Mouse (Mus musculus): Measurements from ENCODE around the gene Ankrd65. TPM values are rescaled to one million over a fixed set of nuclear protein-coding genes. Genes with fewer than 3 reads are reported as not detected.

The Ankrd65 gene
- polyA plus RNA-seq, 1 experiment from 2014 or later = not detected

GRCm38 (mm10) chr4:155833234-155833633 lies 43.0 kb downstream of the Ankrd65 start:
- WGBS = 92% methylated on average over 4 of the region's 4 CpGs

GRCm38 (mm10) chr4:155833836-155834235 lies 43.6 kb downstream of the Ankrd65 start:
- H3K4me2 ChIP-seq (ENCODE audit: low read length) = no peak overlapping the region
- H3K9me3 ChIP-seq (ENCODE audit: control insufficient read depth, low read length) = no peaks in the 10 kb centered on the region
- peak overlapping the region; percentile 63 for H3K27ac ChIP-seq (ENCODE audit: low read depth)
- H3K9ac ChIP-seq (ENCODE audit: low read length) = no peak overlapping the region
- H3K36me3 ChIP-seq (ENCODE audit: control insufficient read depth, insufficient read depth, low read length) = peaks cover 7% of the 10 kb centered on the region; the same call in 1 of the 2 replicates
- H3K4me1 ChIP-seq (replicated peaks; ENCODE audit: control insufficient read depth, insufficient read depth, low read length) = peaks cover 32% of the 10 kb centered on the region
- ATAC-seq (replicated peaks; ENCODE audit: low FRiP score, low TSS enrichment, low read depth) (no peak), DNase-seq (ENCODE audit: low spot score) (peak; percentile 87)
- 24% methylated on average over 2 of the region's 2 CpGs for WGBS
- H3K27me3 ChIP-seq (replicated peaks; ENCODE audit: control insufficient read depth, insufficient read depth, low read length) = no peaks in the 10 kb centered on the region
- no peak overlapping the region for H3K4me3 ChIP-seq (ENCODE audit: low read depth, low read length)

More at GRCm38 (mm10) chr4:155833234-155833633, 43.0 kb downstream of the Ankrd65 start:
- DNase-seq (ENCODE audit: low spot score) (no peak), ATAC-seq (replicated peaks; ENCODE audit: low FRiP score, low TSS enrichment, low read depth) (no peak)
- Histone ChIP-seq H3K9ac (ENCODE audit: low read length) (no peak overlapping the region), H3K27me3 (replicated peaks; ENCODE audit: control insufficient read depth, insufficient read depth, low read length) (no peaks in the 10 kb centered on the region), H3K27ac (ENCODE audit: low read depth) (no peak overlapping the region), H3K9me3 (ENCODE audit: control insufficient read depth, low read length) (no peaks in the 10 kb centered on the region), H3K4me1 (replicated peaks; ENCODE audit: control insufficient read depth, insufficient read depth, low read length) (peaks cover 30% of the 10 kb centered on the region), H3K4me3 (ENCODE audit: low read depth, low read length) (no peak overlapping the region), H3K36me3 (ENCODE audit: control insufficient read depth, insufficient read depth, low read length) (peaks cover 7% of the 10 kb centered on the region; the same call in 1 of the 2 replicates), H3K4me2 (ENCODE audit: low read length) (no peak overlapping the region)

- Histone ChIP-seq H3K4me2 (ENCODE audit: low read length) (no peak overlapping the region), H3K36me3 (ENCODE audit: control insufficient read depth, insufficient read depth, low read length) (peaks cover 9% of the 10 kb centered on the region; the same call in 1 of the 2 replicates), H3K4me3 (ENCODE audit: low read depth, low read length) (no peak overlapping the region), H3K4me1 (replicated peaks; ENCODE audit: control insufficient read depth, insufficient read depth, low read length) (peaks cover 48% of the 10 kb centered on the region), H3K9ac (ENCODE audit: low read length) (no peak overlapping the region), H3K27ac (ENCODE audit: low read depth) (peak overlapping the region; percentile 87), H3K27me3 (replicated peaks; ENCODE audit: control insufficient read depth, insufficient read depth, low read length) (no peaks in the 10 kb centered on the region), H3K9me3 (ENCODE audit: control insufficient read depth, low read length) (no peaks in the 10 kb centered on the region)
- no peak for DNase-seq (ENCODE audit: low spot score)
- 68% methylated on average over 11 of the region's 11 CpGs for WGBS
- no peak for ATAC-seq (replicated peaks; ENCODE audit: low FRiP score, low TSS enrichment, low read depth)
These were observed 47.3 kb downstream of the Ankrd65 start for GRCm38 (mm10) chr4:155837404-155838010.

- no peak for ATAC-seq (replicated peaks; ENCODE audit: low FRiP score, low TSS enrichment, low read depth)
- Histone ChIP-seq H3K9me3 (ENCODE audit: control insufficient read depth, low read length) (no peaks in the 10 kb centered on the region), H3K27me3 (replicated peaks; ENCODE audit: control insufficient read depth, insufficient read depth, low read length) (no peaks in the 10 kb centered on the region), H3K4me2 (ENCODE audit: low read length) (0 out of 2 replicates have a peak overlapping the region, but pooled peaks have one; percentile 15), H3K36me3 (ENCODE audit: control insufficient read depth, insufficient read depth, low read length) (peaks cover 12% of the 10 kb centered on the region), H3K9ac (ENCODE audit: low read length) (no peak overlapping the region), H3K4me3 (ENCODE audit: low read depth, low read length) (no peak overlapping the region), H3K4me1 (replicated peaks; ENCODE audit: control insufficient read depth, insufficient read depth, low read length) (peaks cover 42% of the 10 kb centered on the region), H3K27ac (ENCODE audit: low read depth) (peak overlapping the region; percentile 87)
- DNase-seq (ENCODE audit: low spot score) = no peak
- 38% methylated on average over 8 of the region's 8 CpGs for WGBS
These were observed 48.2 kb downstream of the Ankrd65 start for GRCm38 (mm10) chr4:155838187-155839153.

- ATAC-seq (replicated peaks; ENCODE audit: low FRiP score, low TSS enrichment, low read depth) (peak; percentile 76), DNase-seq (ENCODE audit: low spot score) (peak; percentile 75)
- peak within 1 kb of the TSS; percentile 43 for H3K4me3 ChIP-seq (ENCODE audit: low read depth, low read length)
- H3K36me3 ChIP-seq (ENCODE audit: control insufficient read depth, insufficient read depth, low read length) = peaks cover 17% of the 10 kb centered on the region
- 3% methylated on average over 16 of the region's 16 CpGs for WGBS
- peaks cover 37% of the 10 kb centered on the region for H3K4me1 ChIP-seq (replicated peaks; ENCODE audit: control insufficient read depth, insufficient read depth, low read length)
- peak within 1 kb of the TSS; percentile 87 for H3K27ac ChIP-seq (ENCODE audit: low read depth)
- H3K9ac ChIP-seq (ENCODE audit: low read length) = peak within 1 kb of the TSS; percentile 51
- peak within 1 kb of the TSS; percentile 95 for H3K4me2 ChIP-seq (ENCODE audit: low read length)
- no peaks in the 10 kb centered on the region for H3K27me3 ChIP-seq (replicated peaks; ENCODE audit: control insufficient read depth, insufficient read depth, low read length)
- H3K9me3 ChIP-seq (ENCODE audit: control insufficient read depth, low read length) = no peaks in the 10 kb centered on the region
These were observed 49.3 kb downstream of the Ankrd65 start, which contains the start of gene Mxra8 for GRCm38 (mm10) chr4:155839483-155839910. TSS of gene Mxra8 (plus strand) at chr4:155839680.

GRCm38 (mm10) chr4:155840076-155841002 lies 50.1 kb downstream of the Ankrd65 start:
- H3K27ac ChIP-seq (ENCODE audit: low read depth) = peak overlapping the region; percentile 87
- peaks cover 17% of the 10 kb centered on the region for H3K36me3 ChIP-seq (ENCODE audit: control insufficient read depth, insufficient read depth, low read length)
- no peak for DNase-seq (ENCODE audit: low spot score)
- H3K9ac ChIP-seq (ENCODE audit: low read length) = peak overlapping the region; percentile 51
- H3K9me3 ChIP-seq (ENCODE audit: control insufficient read depth, low read length) = no peaks in the 10 kb centered on the region
- H3K4me1 ChIP-seq (replicated peaks; ENCODE audit: control insufficient read depth, insufficient read depth, low read length) = peaks cover 37% of the 10 kb centered on the region
- peak; percentile 10; the same call in 1 of the 2 replicates for ATAC-seq (replicated peaks; ENCODE audit: low FRiP score, low TSS enrichment, low read depth)
- H3K4me3 ChIP-seq (ENCODE audit: low read depth, low read length) = peak overlapping the region; percentile 43
- H3K4me2 ChIP-seq (ENCODE audit: low read length) = peak overlapping the region; percentile 95
- WGBS = 11% methylated on average over 8 of the region's 8 CpGs
- H3K27me3 ChIP-seq (replicated peaks; ENCODE audit: control insufficient read depth, insufficient read depth, low read length) = no peaks in the 10 kb centered on the region

GRCm38 (mm10) chr4:155841003-155841454 lies 50.8 kb downstream of the Ankrd65 start:
- DNase-seq (ENCODE audit: low spot score) (peak; percentile 75), ATAC-seq (replicated peaks; ENCODE audit: low FRiP score, low TSS enrichment, low read depth) (peak; percentile 69)
- Histone ChIP-seq H3K4me2 (ENCODE audit: low read length) (peak overlapping the region; percentile 95), H3K9ac (ENCODE audit: low read length) (peak overlapping the region; percentile 51), H3K36me3 (ENCODE audit: control insufficient read depth, insufficient read depth, low read length) (peaks cover 17% of the 10 kb centered on the region), H3K27me3 (replicated peaks; ENCODE audit: control insufficient read depth, insufficient read depth, low read length) (no peaks in the 10 kb centered on the region), H3K4me3 (ENCODE audit: low read depth, low read length) (peak overlapping the region; percentile 43), H3K27ac (ENCODE audit: low read depth) (peak overlapping the region; percentile 87; the same call in 1 of the 2 replicates), H3K9me3 (ENCODE audit: control insufficient read depth, low read length) (no peaks in the 10 kb centered on the region), H3K4me1 (replicated peaks; ENCODE audit: control insufficient read depth, insufficient read depth, low read length) (peaks cover 37% of the 10 kb centered on the region)
- WGBS = under 1% methylated on average over 32 of the region's 32 CpGs
